In the genomic region with DNA sequence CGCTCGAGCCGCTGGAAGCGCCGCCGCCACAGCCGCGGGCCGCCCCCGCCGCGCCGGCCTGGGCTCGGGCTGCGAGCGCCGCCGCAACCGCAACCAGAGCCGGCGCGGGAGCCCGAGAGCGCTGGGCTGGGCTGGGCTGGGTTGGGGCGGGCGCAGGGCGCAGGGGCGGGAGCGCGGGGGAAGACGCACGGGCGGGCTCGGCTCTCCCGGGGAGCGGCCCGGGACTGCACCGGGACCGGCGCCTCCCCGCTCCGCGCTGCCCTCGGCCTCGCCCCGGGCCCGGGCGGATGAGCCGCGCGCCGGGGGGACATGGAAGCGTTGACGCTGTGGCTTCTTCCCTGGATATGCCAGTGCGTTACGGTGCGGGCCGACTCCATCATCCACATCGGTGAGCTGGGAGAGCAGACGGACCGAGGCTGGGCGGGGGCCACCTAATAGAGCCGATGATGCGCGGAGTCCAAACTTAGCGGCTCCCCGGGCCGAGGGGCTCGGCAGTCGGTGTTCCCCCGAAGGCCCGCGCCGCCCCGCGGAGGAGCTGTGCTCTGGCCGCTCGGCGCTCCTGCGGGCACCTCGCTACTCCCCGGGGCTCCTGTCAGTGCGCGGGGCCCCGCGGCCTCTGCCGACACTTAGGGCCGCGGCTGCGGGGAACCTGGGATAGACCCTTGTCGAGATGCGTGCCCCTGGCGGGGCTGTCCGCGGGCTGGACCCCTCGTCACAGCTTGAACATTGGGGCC, we compare ENCODE assay signal across 9 mouse cellular contexts. TPM values are rescaled to one million over a fixed set of nuclear protein-coding genes. Genes with fewer than 3 reads are reported as not detected.
DNase-seq lines count a peak whose midpoint lies in the region; ATAC-seq lines count a peak whose summit lies in the region.
"Had no signal": no experiment of that assay in that cellular context is flagged by ENCODE, and none has a peak within 500 bp of the region (broad histone marks: within the 10 kb centered on the region; RNA-seq: fewer than 3 reads in every experiment).

TSS of gene Grid1 (plus strand) at position 190 of the 734 bp plus-strand sequence.

- peak within 1 kb of the TSS; percentile 90 for H3K4me2 ChIP-seq in forebrain, embryonic 12.5 days
- H3K4me2 ChIP-seq in kidney, embryonic 16.5 days (replicated peaks; ENCODE audit: low read depth, low read length) = peak within 1 kb of the TSS; percentile 89
- peak within 1 kb of the TSS; percentile 59 for H3K4me2 ChIP-seq in liver, embryonic 11.5 days
- peak within 1 kb of the TSS; percentile 88 for H3K4me2 ChIP-seq in stomach, embryonic 15.5 days

- WGBS in forebrain, embryonic 12.5 days = under 1% methylated on average over 83 of the region's 96 CpGs
- WGBS in kidney, embryonic 16.5 days = under 1% methylated on average over 52 of the region's 96 CpGs
- 1% methylated on average over 73 of the region's 96 CpGs for WGBS in liver, embryonic 11.5 days
- WGBS in stomach, embryonic 15.5 days = under 1% methylated on average over 80 of the region's 96 CpGs

- peak; percentile 18 for DNase-seq in kidney, adult 18-20 months
- DNase-seq in kidney, postnatal 25 days = no peak
- DNase-seq in adrenal gland, postnatal 14 days = peak; percentile 35
- peak; percentile 50 for DNase-seq in liver, embryonic 11.5 days (ENCODE audit: low spot score)
- DNase-seq in spleen, postnatal 14 days (ENCODE audit: low spot score in 2 of 2) = no peak

- peak within 1 kb of the TSS; percentile 68 for H3K4me3 ChIP-seq in forebrain, embryonic 12.5 days (replicated peaks)
- peak within 1 kb of the TSS; percentile 57 for H3K4me3 ChIP-seq in kidney, embryonic 16.5 days (ENCODE audit: low read length)
- H3K4me3 ChIP-seq in liver, embryonic 11.5 days (ENCODE audit: low read depth, low read length) = peak within 1 kb of the TSS; percentile 44
- H3K4me3 ChIP-seq in stomach, embryonic 15.5 days (replicated peaks) = peak within 1 kb of the TSS; percentile 51

- ATAC-seq in forebrain, embryonic 12.5 days (ENCODE audit: low FRiP score) = peak; percentile 71
- peak; percentile 66 for ATAC-seq in kidney, embryonic 16.5 days (ENCODE audit: low FRiP score, low TSS enrichment)
- 0 out of 2 replicates have a peak, but pooled peaks have one; percentile 29 for ATAC-seq in liver, embryonic 11.5 days (replicated peaks; ENCODE audit: low FRiP score)
- ATAC-seq in stomach, embryonic 15.5 days (ENCODE audit: insufficient read depth, low FRiP score, low read depth) = peak; percentile 37; the same call in 1 of the 2 replicates

- peaks cover 91% of the 10 kb centered on the region for H3K27me3 ChIP-seq in forebrain, embryonic 12.5 days
- peaks cover 86% of the 10 kb centered on the region for H3K27me3 ChIP-seq in kidney, embryonic 16.5 days (ENCODE audit: insufficient read depth, low read length)
- peaks cover 80% of the 10 kb centered on the region for H3K27me3 ChIP-seq in liver, embryonic 11.5 days (replicated peaks; ENCODE audit: control insufficient read depth, insufficient read depth, low read length)
- H3K27me3 ChIP-seq in stomach, embryonic 15.5 days (replicated peaks) = peaks cover 81% of the 10 kb centered on the region

- peaks cover 31% of the 10 kb centered on the region for H3K4me1 ChIP-seq in forebrain, embryonic 12.5 days
- H3K4me1 ChIP-seq in kidney, embryonic 16.5 days (ENCODE audit: insufficient read depth, low read length) = peaks cover 19% of the 10 kb centered on the region
- no peaks in the 10 kb centered on the region; the same call in 1 of the 2 replicates for H3K4me1 ChIP-seq in liver, embryonic 11.5 days (replicated peaks; ENCODE audit: control insufficient read depth, insufficient read depth, low read length)
- peaks cover 23% of the 10 kb centered on the region for H3K4me1 ChIP-seq in stomach, embryonic 15.5 days

- no peaks in the 10 kb centered on the region; the same call in 1 of the 2 replicates for H3K9me3 ChIP-seq in forebrain, embryonic 12.5 days
- no peaks in the 10 kb centered on the region for H3K9me3 ChIP-seq in kidney, embryonic 16.5 days (ENCODE audit: low read length)
- H3K9me3 ChIP-seq in liver, embryonic 11.5 days (ENCODE audit: control insufficient read depth, low read length) = no peaks in the 10 kb centered on the region
- no peaks in the 10 kb centered on the region for H3K9me3 ChIP-seq in stomach, embryonic 15.5 days

- H3K9ac ChIP-seq in forebrain, embryonic 12.5 days = peak within 1 kb of the TSS; percentile 74
- H3K9ac ChIP-seq in kidney, embryonic 16.5 days (replicated peaks; ENCODE audit: low read length) = peak within 1 kb of the TSS; percentile 59
- no peak within 1 kb of the TSS for H3K9ac ChIP-seq in liver, embryonic 11.5 days (ENCODE audit: low read depth, low read length)
- H3K9ac ChIP-seq in stomach, embryonic 15.5 days = no peak within 1 kb of the TSS

- H3K27ac ChIP-seq in forebrain, embryonic 12.5 days = 0 out of 2 replicates have a peak within 1 kb of the TSS, but pooled peaks have one; percentile 46
- H3K27ac ChIP-seq in kidney, embryonic 16.5 days (ENCODE audit: low read length) = no peak within 1 kb of the TSS
- no peak within 1 kb of the TSS for H3K27ac ChIP-seq in liver, embryonic 11.5 days (ENCODE audit: low read depth, low read length)
- H3K27ac ChIP-seq in stomach, embryonic 15.5 days = no peak within 1 kb of the TSS
- H3K27ac ChIP-seq: macrophage had no signal

- no peaks in the 10 kb centered on the region for H3K36me3 ChIP-seq in forebrain, embryonic 12.5 days (replicated peaks)
- H3K36me3 ChIP-seq in kidney, embryonic 16.5 days (ENCODE audit: insufficient read depth, low read length) = no peaks in the 10 kb centered on the region
- no peaks in the 10 kb centered on the region for H3K36me3 ChIP-seq in liver, embryonic 11.5 days (ENCODE audit: control insufficient read depth, insufficient read depth, low read length)
- no peaks in the 10 kb centered on the region for H3K36me3 ChIP-seq in stomach, embryonic 15.5 days

RNA-seq across cellular contexts. Expression of gene Grid1, which starts in this region (rescaled TPM):
- total RNA-seq in adrenal gland, postnatal 14 days (2021) = 0.41 and 0.45 TPM in 2 replicates
- polyA plus RNA-seq in forebrain, embryonic 12.5 days (2016; fragmentation: Nextera tagmentation; extraction: Ambion mirVana) = 0.90 and 1.5 TPM in 2 replicates
- 0.80 and 0.89 TPM in 2 replicates for polyA plus RNA-seq in kidney, embryonic 16.5 days (2015; fragmentation: Nextera tagmentation; extraction: Ambion mirVana)
- polyA plus RNA-seq in liver, embryonic 11.5 days (2014; fragmentation: Nextera tagmentation; extraction: Ambion mirVana) = 0.25 and 0.43 TPM in 2 replicates
- polyA plus RNA-seq in stomach, embryonic 15.5 days (2015; fragmentation: Nextera tagmentation; extraction: Ambion mirVana) = 0.76 and 1.4 TPM in 2 replicates
- polyA plus RNA-seq: macrophage had no signal

Comparison
In these comparisons a context has a peak if more than half of its experiments do, and no peak if none do; other contexts are left out.
1. Peak in DNase-seq in adrenal gland, postnatal 14 days; RNA of the gene not detected or under 1 TPM.
2. Peak in ATAC-seq, H3K4me3 ChIP-seq, H3K9ac ChIP-seq and H3K4me2 ChIP-seq in kidney, embryonic 16.5 days; RNA of the gene not detected or under 1 TPM.
3. Peak in DNase-seq, ATAC-seq, H3K4me3 ChIP-seq and H3K4me2 ChIP-seq in liver, embryonic 11.5 days; RNA of the gene not detected or under 1 TPM.